Mouse (Mus musculus) adrenal gland, adult 10 weeks (tissue): ENCODE results near the gene Igfbp2. TPM values are rescaled to one million over a fixed set of nuclear protein-coding genes. Genes with fewer than 3 reads are reported as not detected.

Experiments used
- polyA plus RNA-seq: library from polyadenylated mRNA; stranded (reverse); fragments of 350-450 nt; fragmentation: Illumina TruSeq; extraction: RNeasy Lipid Tissue Mini Kit (QIAGEN cat#74804); gene quantifications from one replicate; pipeline ENCODE4 v1.2.3, GENCODE M21; 2014; ENCODE audit warnings: low read depth, low replicate concordance

Igfbp2 gene
- not detected for polyA plus RNA-seq

DNA sequence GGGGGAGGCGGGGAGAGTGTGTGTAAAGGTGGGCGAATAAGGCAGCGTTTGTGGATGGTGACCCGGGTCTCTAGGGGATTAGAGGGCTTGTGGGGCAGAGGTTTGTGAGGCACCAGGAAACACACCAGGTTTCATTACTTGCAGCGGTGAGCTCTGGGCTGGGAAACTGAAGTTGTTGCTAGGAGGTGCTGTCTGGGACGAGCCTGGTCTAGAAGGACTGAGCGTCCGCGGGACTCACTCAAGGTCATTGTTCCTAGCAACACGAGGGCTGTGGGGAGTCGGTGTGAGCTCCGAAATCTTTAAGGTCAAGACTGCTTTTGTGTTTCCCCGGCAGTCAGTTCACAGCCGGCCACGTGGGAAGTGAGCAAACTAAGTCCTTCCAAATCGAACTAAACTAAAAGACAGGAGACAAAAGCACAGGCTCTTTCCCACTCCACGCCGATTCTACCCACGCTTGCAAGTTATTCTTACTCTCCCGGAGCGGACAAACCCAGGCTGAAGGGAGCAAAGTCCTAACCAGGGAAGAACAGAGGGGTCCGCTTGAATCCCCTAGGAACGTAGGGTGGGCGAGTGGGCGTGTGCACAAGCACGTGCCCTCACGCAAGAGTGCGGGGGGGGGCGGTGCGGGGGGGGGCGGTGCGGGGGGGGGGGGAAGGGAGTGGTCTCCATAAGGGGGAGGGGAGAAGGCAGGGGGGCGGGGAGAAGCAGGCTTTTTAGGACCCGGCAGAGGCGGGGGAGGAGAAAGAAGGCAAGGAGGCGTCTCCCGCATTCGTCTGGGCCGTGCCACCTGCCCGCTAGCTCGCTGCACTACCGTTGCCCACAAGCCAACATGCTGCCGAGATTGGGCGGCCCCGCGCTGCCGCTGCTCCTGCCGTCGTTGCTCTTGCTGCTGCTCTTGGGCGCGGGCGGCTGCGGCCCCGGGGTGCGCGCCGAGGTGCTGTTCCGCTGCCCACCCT is at the start of gene Igfbp2:
TSS of gene Igfbp2 (plus strand) at position 753 of the 956 bp plus-strand sequence.

DNA sequence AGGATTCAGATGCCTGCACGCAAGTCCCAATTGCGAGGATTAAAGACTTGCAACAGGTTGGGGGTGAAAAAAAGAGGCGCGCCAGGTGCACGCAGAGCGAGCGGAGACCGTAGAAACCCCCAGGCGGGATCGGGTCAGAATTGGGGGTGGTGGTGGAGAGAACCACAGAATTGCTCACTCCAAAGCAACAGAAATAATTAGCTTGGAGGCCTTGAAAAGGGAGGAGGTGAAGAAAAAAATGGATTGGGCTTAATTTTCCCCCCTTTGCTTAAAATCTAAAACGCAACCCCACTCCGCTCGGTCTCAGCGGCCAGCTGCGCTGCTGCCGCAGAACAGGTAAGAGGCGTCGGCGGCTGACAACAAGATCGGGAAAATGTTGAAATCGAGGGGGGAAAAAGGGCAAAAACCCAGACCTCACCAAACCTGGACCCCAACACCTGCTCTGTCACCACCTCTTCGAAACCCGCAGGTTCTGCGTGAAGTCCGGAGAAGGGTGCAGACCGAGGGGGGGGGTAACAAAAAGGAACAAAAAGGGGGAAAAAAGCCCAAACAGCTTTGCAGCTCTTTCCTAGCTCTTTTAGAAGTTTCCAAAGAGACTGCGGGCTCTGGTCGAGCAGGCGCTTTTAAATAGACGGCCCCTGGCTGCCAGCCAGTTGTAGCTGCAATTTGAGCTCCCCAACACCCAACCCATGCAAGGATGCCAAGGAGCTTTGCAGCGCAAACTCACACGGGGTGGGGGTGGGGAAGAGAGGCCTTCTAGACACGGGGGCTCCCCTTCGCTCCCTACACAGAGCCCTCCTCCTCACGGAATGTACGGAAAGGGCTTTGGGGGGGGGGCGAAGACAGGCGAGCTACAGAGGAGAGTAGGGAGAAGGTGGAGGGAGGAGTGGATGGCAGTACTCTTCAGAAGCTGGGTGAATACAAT is 50.2 kb downstream of the Igfbp2 start, which contains the start of gene Igfbp5:
TSS of gene Igfbp5 (minus strand) at position 598 of the 925 bp plus-strand sequence.

Other genes with a start within 250 kb of the Igfbp2 start
- 7.7 TPM for gene Smarcal1, start 241.3 kb upstream of the Igfbp2 start, polyA plus RNA-seq
- not detected for gene Ankar, start 123.9 kb upstream of the Igfbp2 start, polyA plus RNA-seq
- 32.1 TPM for gene Rpl37a, start 113.2 kb upstream of the Igfbp2 start, polyA plus RNA-seq
- 87.0 TPM for gene Igfbp5, start 50.4 kb downstream of the Igfbp2 start, polyA plus RNA-seq
- not detected for gene Tnp1, start 191.4 kb downstream of the Igfbp2 start, polyA plus RNA-seq